Mouse (Mus musculus) liver, postnatal 0 days (tissue): Measurements from ENCODE around the gene Rgs17.

Source experiments
- CTCF ChIP-seq: sonication (generic); IDR thresholded peaks from 2 replicates; pipeline ENCODE4 v1.5.1; 2016; ENCODE audit warnings: antibody characterized with exemption, low read depth
- EP300 ChIP-seq: IDR thresholded peaks from 2 replicates; pipeline ENCODE4 v1.6.1; 2016; ENCODE audit warnings: antibody characterized with exemption, low read depth, mild to moderate bottlenecking

DNA sequence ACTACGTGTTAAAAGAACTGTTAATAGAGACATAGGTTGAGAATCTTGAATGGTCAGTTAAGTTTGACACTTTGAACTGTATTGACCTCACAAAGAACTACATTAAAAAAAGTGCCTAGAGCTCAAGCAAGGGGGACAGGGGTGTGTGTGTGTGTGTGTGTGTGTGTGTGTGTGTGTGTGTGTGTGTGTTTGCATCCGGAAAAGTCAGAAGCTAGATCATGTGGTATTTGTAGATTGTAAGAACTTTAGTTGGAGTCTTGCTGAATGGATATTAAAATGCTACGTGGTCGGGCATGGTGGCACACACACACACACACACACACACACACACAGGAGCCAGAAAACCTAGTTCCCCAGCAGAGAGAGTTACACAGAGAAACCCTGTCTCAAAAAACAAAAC is 115.2 kb downstream of the Rgs17 start:
- TF ChIP-seq CTCF (no peak), EP300 (no peak)
